Mouse (Mus musculus) cerebellum, adult 8-10 months (tissue): ENCODE results near the gene Nkpd1.

Source experiments
- DNase-seq: peaks from one replicate; pipeline ENCODE4 v3.0.0; 2022

The Nkpd1 gene

DNA sequence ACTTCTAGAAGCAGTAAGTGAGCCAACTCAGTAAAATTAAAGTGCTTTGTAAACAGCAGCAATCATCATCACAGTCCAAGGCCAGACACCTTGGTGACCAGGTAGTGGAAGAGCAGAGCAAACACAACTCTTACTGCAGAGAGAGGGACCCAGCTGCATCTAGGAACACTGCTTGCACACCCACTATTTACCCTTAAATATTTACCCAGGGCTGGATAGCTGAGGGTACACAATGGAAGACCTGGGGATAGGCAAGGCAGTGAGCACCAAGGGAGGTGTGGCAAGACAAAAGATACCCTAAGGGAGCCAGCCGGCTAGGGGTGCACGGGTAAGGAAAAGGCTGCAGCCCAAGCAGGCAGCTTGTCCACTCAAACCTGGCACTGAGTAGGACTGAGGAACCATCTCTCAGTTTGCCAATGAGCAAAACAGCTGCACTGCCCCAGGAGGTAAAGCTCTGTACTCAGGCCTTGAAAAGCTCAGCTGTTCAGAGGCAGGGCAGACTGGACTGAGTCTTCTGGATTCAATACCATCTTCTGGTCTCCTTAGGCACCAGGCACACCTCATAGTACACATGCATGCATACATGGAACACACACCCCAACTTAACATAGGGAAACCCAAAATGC is 29.8 kb downstream of the Nkpd1 start:
- DNase-seq: no peak

GRCm38 (mm10) chr7:19549394-19549793 is 31.8 kb downstream of the Nkpd1 start:
- DNase-seq: no peak

DNA sequence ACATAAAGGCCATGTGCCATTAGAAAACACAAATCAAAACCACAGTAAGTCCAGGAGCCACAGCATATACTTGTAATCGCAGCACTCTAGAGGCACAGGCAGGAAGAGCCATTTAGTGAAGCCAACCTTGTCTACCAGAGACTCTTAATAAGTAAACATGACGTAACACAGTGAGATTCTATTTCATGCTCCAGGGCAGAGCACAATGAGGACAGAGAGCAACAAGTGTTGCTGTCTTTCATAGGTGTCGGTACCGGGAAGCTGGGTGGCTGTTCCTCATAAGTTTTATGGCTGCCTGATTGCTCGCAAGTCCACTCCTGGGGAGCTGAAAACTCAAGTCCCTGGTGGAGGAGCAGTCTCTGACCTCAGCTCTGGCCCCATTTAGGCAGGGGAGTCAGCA is 34.0 kb downstream of the Nkpd1 start:
- DNase-seq: no peak

DNA sequence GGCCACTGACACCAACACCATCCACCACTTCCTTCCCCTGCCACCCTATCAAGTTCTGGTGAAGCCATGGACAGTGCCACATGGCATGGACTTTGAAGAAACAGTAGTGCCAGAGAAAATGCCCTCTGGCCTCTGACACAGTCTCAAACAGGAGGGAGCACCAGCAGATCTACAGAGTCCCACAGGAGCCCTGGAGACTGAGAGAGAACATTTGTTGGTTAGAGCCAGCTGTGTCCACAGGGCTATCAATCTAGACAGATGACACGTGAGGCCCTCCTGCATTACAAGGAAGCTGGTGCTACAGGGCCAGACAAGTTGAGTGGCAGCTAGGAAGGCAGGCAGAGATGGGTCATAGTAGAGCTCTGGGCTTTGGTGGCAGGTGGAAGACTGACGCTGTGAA is 34.8 kb downstream of the Nkpd1 start:
- no peak for DNase-seq

GRCm38 (mm10) chr7:19554168-19554567 is 36.5 kb downstream of the Nkpd1 start:
- no peak for DNase-seq

GRCm38 (mm10) chr7:19557086-19557485 is 39.4 kb downstream of the Nkpd1 start:
- DNase-seq: no peak

DNA sequence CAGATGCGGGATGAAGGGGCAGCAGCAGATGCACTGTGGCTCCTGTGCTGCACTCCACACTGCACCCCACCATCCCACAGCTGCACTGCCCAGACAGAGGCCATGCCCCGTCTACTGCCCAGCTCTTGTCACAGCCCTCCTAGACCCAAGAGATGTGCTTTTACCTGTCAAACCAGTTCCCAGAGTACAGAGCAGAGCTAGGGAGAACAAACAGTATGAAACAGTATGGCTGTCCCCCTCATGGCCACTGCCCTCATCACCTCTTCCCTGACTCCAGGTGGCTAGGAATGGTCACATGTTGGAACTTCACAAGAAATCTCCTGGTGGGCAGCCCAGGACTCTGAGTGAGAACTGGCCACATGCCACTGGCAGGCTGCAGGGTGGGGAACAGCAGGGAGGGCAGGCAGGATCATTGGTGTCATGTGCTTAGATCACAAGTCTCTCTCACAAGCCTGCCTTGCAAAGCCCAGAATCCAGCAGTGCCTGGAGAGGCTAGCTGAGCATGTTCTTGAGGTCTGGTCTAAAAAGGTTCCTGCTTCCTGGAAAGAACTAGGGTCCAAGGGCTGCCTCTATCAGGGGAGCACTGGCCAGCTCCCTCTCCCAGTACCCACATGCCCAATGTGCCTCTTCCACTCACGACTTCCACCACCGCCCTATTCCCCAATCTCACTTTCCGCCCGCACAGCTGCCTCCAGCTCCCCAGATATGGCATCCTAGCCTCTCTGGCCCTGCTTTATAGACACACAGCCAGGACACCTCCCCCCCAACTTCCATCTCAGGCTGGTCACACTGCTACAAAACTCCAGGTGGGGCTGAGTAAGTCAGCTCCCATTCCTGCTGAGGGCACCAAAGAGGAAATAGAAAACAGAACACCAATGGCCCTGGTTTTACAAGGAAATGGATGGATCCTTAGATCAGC is 40.6 kb downstream of the Nkpd1 start:
- DNase-seq: no peak

DNA sequence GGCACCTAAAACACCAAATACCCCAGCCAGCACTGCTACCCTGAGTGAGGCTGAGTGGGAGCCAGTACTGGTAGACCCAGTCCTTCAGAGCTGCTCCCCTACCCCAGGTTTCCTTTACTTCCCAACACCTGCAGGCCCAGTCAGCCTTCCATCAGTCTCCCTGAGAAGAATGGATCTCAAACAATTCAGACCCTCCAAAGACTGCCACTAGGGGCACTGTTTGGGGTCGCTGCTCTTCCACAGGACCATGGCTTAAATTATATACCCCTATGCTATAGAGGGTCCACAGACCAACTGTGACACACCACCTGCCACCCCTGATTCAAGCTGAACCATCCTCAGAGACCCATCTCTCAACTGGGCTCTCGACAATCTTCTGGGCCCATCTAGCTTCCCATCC is 41.3 kb downstream of the Nkpd1 start:
- no peak for DNase-seq

GRCm38 (mm10) chr7:19560491-19561260 is 43.0 kb downstream of the Nkpd1 start:
- DNase-seq: no peak

DNA sequence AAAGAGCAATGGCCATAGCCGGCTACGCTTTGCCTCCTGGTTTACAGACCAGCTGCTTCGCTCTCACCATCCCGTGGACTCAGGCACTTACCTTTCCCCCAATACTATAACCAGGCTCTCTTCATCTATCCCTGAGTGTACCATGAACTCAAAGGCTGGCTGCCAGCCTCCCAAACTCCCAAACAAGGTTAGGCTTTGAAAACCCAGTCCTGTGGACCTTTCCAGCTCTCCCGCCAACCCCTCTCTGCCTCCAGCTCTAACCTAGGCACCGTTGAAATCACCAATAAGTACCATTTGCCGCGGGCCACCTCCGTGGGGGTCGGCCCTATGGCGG is 43.8 kb downstream of the Nkpd1 start:
- no peak for DNase-seq

- peak; percentile 92 for DNase-seq
These were observed 44.4 kb downstream of the Nkpd1 start for GRCm38 (mm10) chr7:19561765-19562642.

- no peak for DNase-seq
These were observed 45.2 kb downstream of the Nkpd1 start, which contains the start of gene Ppp1r37 for GRCm38 (mm10) chr7:19562643-19563410. Gene Ppp1r37 (minus strand): TSS chr7:19563076.

DNA sequence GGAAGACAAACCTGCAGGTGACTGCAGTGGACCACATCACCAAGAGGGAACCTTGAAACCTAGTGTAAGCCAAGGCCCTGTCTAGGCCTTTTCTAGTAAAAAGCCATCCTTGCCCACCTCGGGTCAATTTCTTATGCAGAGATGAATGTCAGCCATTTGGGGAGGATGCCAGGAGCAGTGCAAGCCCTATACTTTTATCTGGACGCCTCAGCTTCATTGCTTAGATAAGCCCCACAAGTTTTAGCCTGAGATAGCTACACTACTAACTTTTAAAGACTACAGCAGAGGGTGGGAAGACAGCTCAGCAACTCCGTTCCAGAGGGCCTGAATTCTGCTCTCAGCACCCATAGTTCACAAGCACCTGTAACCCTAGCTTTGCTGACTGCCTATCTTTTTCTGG is 46.2 kb downstream of the Nkpd1 start:
- DNase-seq: no peak

DNA sequence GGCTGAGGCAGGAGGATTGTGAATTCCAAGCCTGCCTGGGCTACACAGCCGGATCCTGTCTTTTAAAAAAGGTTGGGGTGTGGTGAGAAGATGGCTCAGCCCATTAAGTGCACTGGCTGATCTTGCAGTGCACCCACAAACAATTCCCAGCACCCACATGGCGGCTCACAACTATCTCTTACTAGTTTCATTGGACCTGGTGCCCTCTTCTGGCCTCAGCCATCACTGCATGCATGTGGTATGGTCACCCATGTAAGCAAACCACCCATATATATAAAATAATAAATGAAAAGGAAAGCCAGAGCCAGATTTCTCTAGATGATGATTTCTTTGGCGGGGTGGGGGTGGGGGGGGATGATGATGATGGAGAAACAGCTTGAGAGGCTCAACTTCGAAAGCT is 46.8 kb downstream of the Nkpd1 start:
- DNase-seq: no peak

DNA sequence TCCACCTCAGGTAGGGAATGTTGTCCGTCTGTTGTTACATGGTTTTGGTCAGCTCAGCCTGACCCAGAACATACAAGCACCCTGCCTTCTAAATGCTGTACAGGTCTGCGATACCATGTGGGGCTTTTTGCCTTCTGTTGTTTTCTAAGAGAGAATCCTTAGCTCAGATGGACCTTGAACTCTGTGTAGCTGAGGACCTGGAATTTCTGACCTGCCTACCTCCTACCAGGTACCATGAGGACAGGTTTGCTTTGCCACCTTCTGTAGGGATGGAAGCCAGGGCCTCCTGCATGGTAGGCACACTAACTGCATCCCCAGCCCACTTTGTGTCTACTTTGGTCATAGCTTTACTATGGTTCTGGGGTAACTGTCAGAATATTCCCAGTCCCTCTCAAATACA is 48.2 kb downstream of the Nkpd1 start:
- no peak for DNase-seq

GRCm38 (mm10) chr7:19567426-19567825 is 49.8 kb downstream of the Nkpd1 start:
- no peak for DNase-seq

GRCm38 (mm10) chr7:19569647-19570046 is 52.0 kb downstream of the Nkpd1 start:
- no peak for DNase-seq

DNA sequence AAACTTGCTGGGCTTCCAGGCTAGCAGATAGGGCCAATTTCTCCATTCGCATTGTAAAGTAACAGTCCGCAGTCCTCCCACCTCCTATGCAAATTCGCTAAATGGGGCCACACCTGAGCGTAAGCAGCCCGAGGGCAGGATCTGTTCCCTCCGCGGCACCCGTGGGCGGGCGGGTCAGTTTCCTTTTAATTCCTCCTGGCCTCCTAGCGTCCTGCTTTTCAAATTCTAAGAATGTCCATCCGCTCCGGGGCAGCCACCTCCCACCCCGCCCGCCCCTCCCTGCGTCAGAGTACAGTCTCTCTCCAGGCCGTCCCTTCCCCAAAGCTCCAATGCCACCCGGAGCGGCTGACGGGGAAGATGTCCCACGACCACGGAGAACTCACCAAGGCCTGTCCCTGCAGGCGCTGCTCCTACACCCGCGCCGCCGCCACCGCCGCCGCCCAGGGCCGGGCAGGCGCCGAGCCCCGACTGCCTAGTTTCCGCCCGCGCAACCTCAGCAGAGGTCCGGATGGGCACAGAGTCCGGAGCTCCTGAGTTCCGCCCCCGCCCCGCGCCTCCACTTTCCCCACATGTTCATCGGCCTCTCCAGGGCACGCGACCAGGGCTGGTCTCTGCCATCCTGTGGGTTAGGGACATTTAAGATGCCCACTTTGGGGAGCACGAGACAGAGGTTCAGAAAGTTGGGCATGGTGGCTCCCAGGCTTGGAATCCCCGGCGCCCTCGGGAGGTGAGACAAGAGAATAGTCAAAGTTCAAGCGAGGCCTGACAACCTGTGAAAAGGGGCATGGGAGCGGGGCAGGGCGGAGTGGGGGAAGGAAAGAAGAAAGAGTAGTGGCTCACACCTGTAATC is 55.5 kb downstream of the Nkpd1 start:
- DNase-seq: peak; percentile 79

DNA sequence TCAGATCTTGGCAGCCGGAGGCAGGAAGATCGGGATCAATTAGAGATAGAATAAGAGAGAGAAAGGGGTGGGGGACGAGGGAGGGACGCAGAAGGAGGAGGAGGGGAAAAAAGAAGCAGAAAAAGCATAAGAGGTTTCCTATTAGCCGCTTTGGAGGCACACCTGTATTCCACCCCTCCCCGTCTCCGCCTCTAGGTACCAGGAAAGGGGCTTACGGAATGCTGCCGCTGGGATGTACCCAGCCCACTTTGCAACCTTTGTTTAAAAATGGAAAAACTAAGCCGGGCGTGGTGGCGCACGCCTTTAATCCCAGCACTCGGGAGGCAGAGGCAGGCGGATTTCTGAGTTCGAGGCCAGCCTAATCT is 56.1 kb downstream of the Nkpd1 start:
- no peak for DNase-seq
